Mouse (Mus musculus) MEL (cell line): ENCODE results near the gene Sgk1. TPM values are rescaled to one million over a fixed set of nuclear protein-coding genes. Genes with fewer than 3 reads are reported as not detected.

Experiments used
- DNase-seq: peaks from one replicate; pipeline ENCODE4 v3.0.0; 2011; ENCODE audit warnings: low read depth, low spot score
- H3K27ac ChIP-seq: 2 replicates; pipeline ENCODE4 v1.5.1; 2012; ENCODE audit warnings: low read depth, mild to moderate bottlenecking, control low read depth, low read length, moderate library complexity; ENCODE audit not compliant: control insufficient read depth
- H3K27me3 ChIP-seq, 2 experiments: fragments of 150-350 bp in 1 of 2; sonication (generic) in 1 of 2; 2 replicates each; pipeline ENCODE4 v1.6.1; 2012; ENCODE audit warnings: low read length in 2 of 2, mild to moderate bottlenecking in 2 of 2, improper control_type of control experiment in 1 of 2, moderate library complexity in 1 of 2; ENCODE audit not compliant: insufficient read depth in 2 of 2, control insufficient read depth in 1 of 2
- H3K36me3 ChIP-seq, 2 experiments: 2 replicates each; pipeline ENCODE4 v1.6.1; 2012 to 2014; ENCODE audit warnings: low read length in 2 of 2, improper control_type of control experiment in 1 of 2, inconsistent platforms in 1 of 2, mild to moderate bottlenecking in 1 of 2; ENCODE audit not compliant: insufficient read depth in 2 of 2, control insufficient read depth in 1 of 2
- H3K4me1 ChIP-seq, 2 experiments: fragments of 150-350 bp in 1 of 2; sonication (generic) in 1 of 2; 2 replicates each; pipeline ENCODE4 v1.6.1; 2012; ENCODE audit warnings: low read length in 2 of 2, improper control_type of control experiment in 1 of 2, mild to moderate bottlenecking in 1 of 2; ENCODE audit not compliant: insufficient read depth in 2 of 2, control insufficient read depth in 1 of 2
- H3K4me3 ChIP-seq, 2 experiments: fragments of 150-350 bp in 1 of 2; sonication (generic) in 1 of 2; 2 replicates each; pipeline ENCODE4 v1.5.1; 2012; ENCODE audit warnings: low read depth in 2 of 2, low read length in 2 of 2, mild to moderate bottlenecking in 2 of 2, moderate library complexity in 2 of 2, control low read depth in 1 of 2, improper control_type of control experiment in 1 of 2; ENCODE audit not compliant: control insufficient read depth in 1 of 2, insufficient read depth in 1 of 2
- H3K79me2 ChIP-seq: 2 replicates; pipeline ENCODE4 v1.6.1; 2012; ENCODE audit warnings: mild to moderate bottlenecking, low read length, moderate library complexity; ENCODE audit not compliant: control insufficient read depth, poor library complexity, insufficient read depth
- H3K9ac ChIP-seq: 2 replicates; pipeline ENCODE4 v1.6.1; 2012; ENCODE audit warnings: low read depth, mild to moderate bottlenecking, control low read depth, low read length, moderate library complexity; ENCODE audit not compliant: control insufficient read depth, poor library complexity, severe bottlenecking
- H3K9me3 ChIP-seq: fragments of 150-350 bp; sonication (generic); replicated peaks from 2 replicates; pipeline ENCODE4 v1.6.1; 2012; ENCODE audit warnings: mild to moderate bottlenecking, low read length, improper control_type of control experiment, moderate library complexity; ENCODE audit not compliant: insufficient read depth
- CHD1 ChIP-seq: IDR thresholded peaks from 2 replicates; pipeline ENCODE4 v1.6.1; 2012; ENCODE audit warnings: low read depth, mild to moderate bottlenecking, inconsistent platforms, low read length, improper control_type of control experiment
- CHD2 ChIP-seq: IDR thresholded peaks from 2 replicates; pipeline ENCODE4 v1.6.1; 2011; ENCODE audit warnings: low read length, improper control_type of control experiment
- ELF1 ChIP-seq: IDR thresholded peaks from 2 replicates; pipeline ENCODE4 v1.6.1; 2014; ENCODE audit warnings: low read depth, mild to moderate bottlenecking, inconsistent platforms, low read length, improper control_type of control experiment, moderate library complexity
- ETS1 ChIP-seq: IDR thresholded peaks from 2 replicates; pipeline ENCODE4 v1.6.1; 2012; ENCODE audit warnings: low read depth, mild to moderate bottlenecking, inconsistent platforms, low read length, improper control_type of control experiment, moderate library complexity
- GABPA ChIP-seq: IDR thresholded peaks from 2 replicates; pipeline ENCODE4 v1.6.1; 2012; ENCODE audit warnings: low read depth, mild to moderate bottlenecking, inconsistent platforms, low read length, improper control_type of control experiment, moderate library complexity
- GATA1 ChIP-seq: IDR thresholded peaks from 2 replicates; pipeline ENCODE4 v1.6.1; 2011; ENCODE audit warnings: low read depth, low read length, improper control_type of control experiment
- HCFC1 ChIP-seq: IDR thresholded peaks from 2 replicates; pipeline ENCODE4 v1.6.1; 2012; ENCODE audit warnings: low read depth, mild to moderate bottlenecking, inconsistent platforms, low read length, improper control_type of control experiment, moderate library complexity
- JUND ChIP-seq: IDR thresholded peaks from 2 replicates; pipeline ENCODE4 v1.6.1; 2011; ENCODE audit warnings: low read depth, mild to moderate bottlenecking, improper control_type of control experiment, low read length
- MAFK ChIP-seq: IDR thresholded peaks from 2 replicates; pipeline ENCODE4 v1.6.1; 2011; ENCODE audit warnings: low read depth, mild to moderate bottlenecking, low read length, improper control_type of control experiment, borderline replicate concordance
- MXI1 ChIP-seq: IDR thresholded peaks from 2 replicates; pipeline ENCODE4 v1.6.1; 2011; ENCODE audit warnings: mild to moderate bottlenecking, low read depth, low read length, improper control_type of control experiment
- MYB ChIP-seq: IDR thresholded peaks from 2 replicates; pipeline ENCODE4 v1.6.1; 2011; ENCODE audit warnings: mild to moderate bottlenecking, low read depth, low read length, improper control_type of control experiment
- MYC ChIP-seq: IDR thresholded peaks from 2 replicates; pipeline ENCODE4 v1.6.1; 2011; ENCODE audit warnings: low read depth, mild to moderate bottlenecking, low read length, improper control_type of control experiment, moderate library complexity
- NELFE ChIP-seq: IDR thresholded peaks from 2 replicates; pipeline ENCODE4 v1.6.1; 2011; ENCODE audit warnings: low read depth, low read length, improper control_type of control experiment
- POLR2A ChIP-seq, 2 experiments: IDR thresholded peaks; 2 replicates each; pipeline ENCODE4 v1.6.1; 2011 to 2012; ENCODE audit warnings: low read length in 2 of 2, mild to moderate bottlenecking in 2 of 2, control low read depth in 1 of 2, improper control_type of control experiment in 1 of 2, low read depth in 1 of 2, moderate library complexity in 1 of 2; ENCODE audit not compliant: control insufficient read depth in 1 of 2, insufficient read depth in 1 of 2, poor library complexity in 1 of 2
- POLR2AphosphoS5 ChIP-seq: IDR thresholded peaks from 2 replicates; pipeline ENCODE4 v1.6.1; 2012; ENCODE audit warnings: low read depth, borderline replicate concordance, mild to moderate bottlenecking, inconsistent platforms, low read length, moderate library complexity, mixed read lengths
- RAD21 ChIP-seq: IDR thresholded peaks from 2 replicates; pipeline ENCODE4 v1.6.1; 2011; ENCODE audit warnings: mild to moderate bottlenecking, low read depth, low read length, improper control_type of control experiment
- TAL1 ChIP-seq: IDR thresholded peaks from 2 replicates; pipeline ENCODE4 v1.6.1; 2012; ENCODE audit warnings: mild to moderate bottlenecking, inconsistent platforms, low read length, moderate library complexity, mixed read lengths
- TBP ChIP-seq: IDR thresholded peaks from 2 replicates; pipeline ENCODE4 v1.8.0; 2011; ENCODE audit warnings: low read depth, low read length, improper control_type of control experiment
- TCF12 ChIP-seq: IDR thresholded peaks from 2 replicates; pipeline ENCODE4 v1.6.1; 2014; ENCODE audit warnings: low read depth, mild to moderate bottlenecking, inconsistent platforms, low read length, improper control_type of control experiment, moderate library complexity
- USF1 ChIP-seq: IDR thresholded peaks from 2 replicates; pipeline ENCODE4 v1.6.1; 2014; ENCODE audit warnings: low read depth, mild to moderate bottlenecking, inconsistent platforms, low read length, improper control_type of control experiment, moderate library complexity
- USF2 ChIP-seq, 2 experiments: IDR thresholded peaks; 2 replicates each; pipeline ENCODE4 v1.6.1; 2011 to 2012; ENCODE audit warnings: improper control_type of control experiment in 2 of 2, low read length in 2 of 2, borderline replicate concordance in 1 of 2, inconsistent platforms in 1 of 2, low read depth in 1 of 2, mild to moderate bottlenecking in 1 of 2; ENCODE audit not compliant: insufficient read depth in 1 of 2
- ZC3H11A ChIP-seq: IDR thresholded peaks from 2 replicates; pipeline ENCODE4 v1.6.1; 2012; ENCODE audit warnings: low read depth, mild to moderate bottlenecking, inconsistent platforms, low read length, improper control_type of control experiment
- ZMIZ1 ChIP-seq: IDR thresholded peaks from 2 replicates; pipeline ENCODE4 v1.6.1; 2012; ENCODE audit warnings: low read depth, mild to moderate bottlenecking, inconsistent platforms, low read length, improper control_type of control experiment, moderate library complexity
- polyA plus RNA-seq, 2 experiments: library from polyadenylated mRNA; stranded (reverse) in 1 of 2; unstranded in 1 of 2; fragments of >175 nt in 1 of 2; fragments of >200 nt in 1 of 2; gene quantifications; 2 replicates each; pipeline versions ENCODE4 v1.2.1 to v1.2.4; 2012; ENCODE audit warnings: low replicate concordance in 2 of 2, low read depth in 1 of 2; ENCODE audit not compliant: insufficient read length in 2 of 2, insufficient read depth in 1 of 2, missing spikeins in 1 of 2
- total RNA-seq: library from RNA; depleted of rRNA; stranded (reverse); fragments of 300-350 nt; gene quantifications from 2 replicates; pipeline ENCODE4 v1.2.3, GENCODE M21; 2012

Sgk1 gene
- total and polyA plus RNA-seq, 3 experiments = 1.6 to 3.2 TPM; not detected in 1

- H3K9me3 ChIP-seq = no peaks in the 10 kb centered on the region
- no peaks in the 10 kb centered on the region for H3K4me1 ChIP-seq
- DNase-seq = no peak
- peaks cover 2 to 8% of the 10 kb centered on the region in 2 experiments; a peak in 2 of 4 replicates for H3K27me3 ChIP-seq
- H3K9ac ChIP-seq = no peak overlapping the region
- no peaks in the 10 kb centered on the region for H3K79me2 ChIP-seq
- no peaks in the 10 kb centered on the region for H3K36me3 ChIP-seq
- no peak for TF ChIP-seq TBP
- no peak for TF ChIP-seq ZMIZ1
- TF ChIP-seq ETS1 = no peak
- TF ChIP-seq GABPA = no peak
- no peak for TF ChIP-seq POLR2A (IDR thresholded peaks at IDR 0.05; ENCODE audit: control insufficient read depth in 1 of 2, insufficient read depth in 1 of 2, low read depth in 1 of 2, low read length in 2 of 2, poor library complexity in 1 of 2)
- TF ChIP-seq CHD2 = no peak
- TF ChIP-seq MYC = no peak
- no peak for TF ChIP-seq HCFC1
- TF ChIP-seq GATA1 = no peak
- no peak for TF ChIP-seq NELFE
- no peak overlapping the region for H3K4me3 ChIP-seq
- no peak overlapping the region for H3K27ac ChIP-seq
Measured at GRCm38 (mm10) chr10:21976253-21976652, 94.3 kb downstream of the Sgk1 start.

GRCm38 (mm10) chr10:21978421-21978820 lies 96.4 kb downstream of the Sgk1 start:
- no peaks in the 10 kb centered on the region for H3K79me2 ChIP-seq
- no peak overlapping the region for H3K9ac ChIP-seq
- H3K4me3 ChIP-seq = no peak overlapping the region
- H3K27me3 ChIP-seq = peaks cover 7 to 13% of the 10 kb centered on the region in 2 experiments; a peak in 3 of 4 replicates
- DNase-seq = no peak
- no peak overlapping the region for H3K27ac ChIP-seq
- H3K36me3 ChIP-seq = no peaks in the 10 kb centered on the region
- TF ChIP-seq TCF12 (no peak), USF1 (no peak), CHD1 (no peak), MYB (no peak), MXI1 (no peak), ZC3H11A (no peak), RAD21 (no peak), GABPA (no peak), POLR2A (IDR thresholded peaks at IDR 0.05; ENCODE audit: control insufficient read depth in 1 of 2, insufficient read depth in 1 of 2, low read depth in 1 of 2, low read length in 2 of 2, poor library complexity in 1 of 2) (no peak), CHD2 (no peak), ETS1 (no peak), MAFK (no peak), ELF1 (no peak), HCFC1 (no peak), POLR2AphosphoS5 (no peak), JUND (no peak), TAL1 (no peak), USF2 (IDR thresholded peaks at IDR 0.05; ENCODE audit: borderline replicate concordance in 1 of 2, insufficient read depth in 1 of 2, low read depth in 1 of 2, low read length in 2 of 2) (no peak)
- no peaks in the 10 kb centered on the region for H3K4me1 ChIP-seq
- no peaks in the 10 kb centered on the region for H3K9me3 ChIP-seq
